Mouse (Mus musculus): ENCODE measurements around the gene Olfr313. TPM values are rescaled to one million over a fixed set of nuclear protein-coding genes. Genes with fewer than 3 reads are reported as not detected.

Gene Olfr313
- polyA plus RNA-seq, 1 experiment: not detected

- DNase-seq: no peak
- WGBS: 30% methylated on average over 2 of the region's 2 CpGs
- no peak for TF ChIP-seq POLR2A (IDR thresholded peaks at IDR 0.05; ENCODE audit: low read depth, low read length)
- TF ChIP-seq CTCF (conservative IDR thresholded peaks at IDR 0.05; ENCODE audit: insufficient read depth, insufficient read length, low read depth, low read length): no peak
- no peaks in the 10 kb centered on the region for H3K4me1 ChIP-seq (ENCODE audit: control insufficient read depth, insufficient read depth, low read length)
- no peak overlapping the region for H3K27ac ChIP-seq (ENCODE audit: insufficient read depth, low read depth, low read length)
- no peaks in the 10 kb centered on the region for H3K36me3 ChIP-seq (ENCODE audit: control insufficient read depth, insufficient read depth, low read length)
- no peak overlapping the region for H3K4me3 ChIP-seq (ENCODE audit: insufficient read depth, low read depth, low read length)
- H3K27me3 ChIP-seq (replicated peaks; ENCODE audit: control insufficient read depth, insufficient read depth, low read length): no peaks in the 10 kb centered on the region
These were observed 24.7 kb upstream of the Olfr313 start for GRCm38 (mm10) chr11:58790053-58790452.

DNA sequence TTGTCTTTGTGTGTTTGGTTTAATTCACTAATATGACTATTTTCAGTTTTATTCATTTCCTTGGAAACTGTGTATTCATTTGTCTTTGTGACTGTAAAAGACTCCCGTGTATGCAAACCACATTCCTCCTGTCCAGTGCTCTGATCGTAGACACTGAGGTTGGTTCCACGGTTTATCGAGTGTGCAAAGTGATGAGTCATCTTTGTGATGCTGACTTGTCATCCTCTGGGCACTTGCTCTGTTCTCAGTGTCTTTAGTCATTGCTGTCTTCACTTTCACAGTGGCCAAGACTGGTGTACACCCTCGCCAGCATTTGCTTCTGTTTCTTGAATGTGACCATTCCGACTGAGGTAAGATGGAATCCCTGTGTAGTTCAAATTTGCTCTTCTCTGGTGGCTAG is 24.2 kb upstream of the Olfr313 start:
- no peaks in the 10 kb centered on the region for H3K27me3 ChIP-seq (replicated peaks; ENCODE audit: control insufficient read depth, insufficient read depth, low read length)
- H3K27ac ChIP-seq (ENCODE audit: insufficient read depth, low read depth, low read length): no peak overlapping the region
- TF ChIP-seq CTCF (conservative IDR thresholded peaks at IDR 0.05; ENCODE audit: insufficient read depth, insufficient read length, low read depth, low read length): no peak
- H3K4me3 ChIP-seq (ENCODE audit: insufficient read depth, low read depth, low read length): no peak overlapping the region
- H3K36me3 ChIP-seq (ENCODE audit: control insufficient read depth, insufficient read depth, low read length): no peaks in the 10 kb centered on the region
- H3K4me1 ChIP-seq (ENCODE audit: control insufficient read depth, insufficient read depth, low read length): no peaks in the 10 kb centered on the region
- no peak for DNase-seq
- 66% methylated on average over 6 of the region's 6 CpGs for whole genome bisulfite sequencing

DNA sequence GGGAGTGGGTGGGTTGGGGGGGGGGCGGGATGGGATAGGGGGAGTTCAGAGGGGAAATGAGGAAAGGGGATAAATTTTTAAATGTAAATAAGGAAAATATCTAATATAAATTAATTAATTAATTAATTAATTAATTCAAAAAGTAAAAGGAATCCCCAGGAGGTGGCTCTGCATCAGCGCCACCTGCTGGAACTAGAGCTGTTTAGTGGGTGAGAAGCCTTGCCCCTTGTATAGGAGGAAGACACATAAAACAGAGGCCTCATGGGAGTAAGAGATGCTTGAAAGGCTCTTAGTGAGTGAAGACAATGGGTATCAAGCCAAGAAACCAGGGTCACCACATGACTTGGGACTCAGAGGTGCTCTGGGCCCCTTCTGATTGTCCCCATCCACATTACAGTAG is 18.9 kb upstream of the Olfr313 start:
- no peak overlapping the region for H3K4me3 ChIP-seq (ENCODE audit: insufficient read depth, low read depth, low read length)
- WGBS: 82% methylated on average over 2 of the region's 2 CpGs

DNA sequence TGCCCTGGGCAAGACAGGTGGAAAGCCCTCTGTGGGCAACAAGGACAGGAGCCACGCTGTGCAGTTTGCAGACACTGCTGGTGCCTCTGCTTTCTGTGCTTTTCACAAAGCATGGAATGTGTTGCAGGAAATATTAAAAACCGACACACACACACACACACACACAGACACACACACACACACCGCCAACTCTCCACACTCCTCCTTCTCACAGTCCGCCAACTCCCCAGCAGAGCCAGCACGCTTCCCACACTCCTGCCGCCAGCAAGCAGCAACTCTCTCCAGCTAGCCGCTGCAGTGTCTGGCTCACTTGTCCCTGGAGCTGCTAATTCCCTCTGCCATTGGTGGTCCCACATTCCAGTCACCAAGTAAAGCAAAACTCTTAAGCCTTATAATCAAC is 17.9 kb upstream of the Olfr313 start:
- TF ChIP-seq CTCF (conservative IDR thresholded peaks at IDR 0.05; ENCODE audit: insufficient read depth, insufficient read length, low read depth, low read length) (no peak), POLR2A (IDR thresholded peaks at IDR 0.05; ENCODE audit: low read depth, low read length) (no peak)
- Histone ChIP-seq H3K36me3 (ENCODE audit: control insufficient read depth, insufficient read depth, low read length) (no peaks in the 10 kb centered on the region), H3K27ac (ENCODE audit: insufficient read depth, low read depth, low read length) (no peak overlapping the region), H3K4me3 (ENCODE audit: insufficient read depth, low read depth, low read length) (no peak overlapping the region), H3K4me1 (ENCODE audit: control insufficient read depth, insufficient read depth, low read length) (no peaks in the 10 kb centered on the region), H3K27me3 (replicated peaks; ENCODE audit: control insufficient read depth, insufficient read depth, low read length) (no peaks in the 10 kb centered on the region)
- WGBS: 73% methylated on average over 7 of the region's 7 CpGs
- no peak for DNase-seq

More for the DNA sequence above, 18.9 kb upstream of the Olfr313 start:
- Histone ChIP-seq H3K36me3 (ENCODE audit: control insufficient read depth, insufficient read depth, low read length) (no peaks in the 10 kb centered on the region), H3K27me3 (replicated peaks; ENCODE audit: control insufficient read depth, insufficient read depth, low read length) (no peaks in the 10 kb centered on the region), H3K4me1 (ENCODE audit: control insufficient read depth, insufficient read depth, low read length) (no peaks in the 10 kb centered on the region), H3K27ac (ENCODE audit: insufficient read depth, low read depth, low read length) (no peak overlapping the region)
- no peak for DNase-seq
- no peak for TF ChIP-seq POLR2A (IDR thresholded peaks at IDR 0.05; ENCODE audit: low read depth, low read length)
- TF ChIP-seq CTCF (conservative IDR thresholded peaks at IDR 0.05; ENCODE audit: insufficient read depth, insufficient read length, low read depth, low read length): no peak

GRCm38 (mm10) chr11:58799747-58800146 is 15.1 kb upstream of the Olfr313 start:
- TF ChIP-seq POLR2A (IDR thresholded peaks at IDR 0.05; ENCODE audit: low read depth, low read length): no peak
- no peak for TF ChIP-seq CTCF (conservative IDR thresholded peaks at IDR 0.05; ENCODE audit: insufficient read depth, insufficient read length, low read depth, low read length)
- H3K4me1 ChIP-seq (ENCODE audit: control insufficient read depth, insufficient read depth, low read length): no peaks in the 10 kb centered on the region
- H3K27ac ChIP-seq (ENCODE audit: insufficient read depth, low read depth, low read length): no peak overlapping the region
- no peak for DNase-seq
- H3K4me3 ChIP-seq (ENCODE audit: insufficient read depth, low read depth, low read length): no peak overlapping the region
- H3K27me3 ChIP-seq (replicated peaks; ENCODE audit: control insufficient read depth, insufficient read depth, low read length): no peaks in the 10 kb centered on the region
- H3K36me3 ChIP-seq (ENCODE audit: control insufficient read depth, insufficient read depth, low read length): no peaks in the 10 kb centered on the region
- WGBS: 76% methylated on average over 5 of the region's 5 CpGs

DNA sequence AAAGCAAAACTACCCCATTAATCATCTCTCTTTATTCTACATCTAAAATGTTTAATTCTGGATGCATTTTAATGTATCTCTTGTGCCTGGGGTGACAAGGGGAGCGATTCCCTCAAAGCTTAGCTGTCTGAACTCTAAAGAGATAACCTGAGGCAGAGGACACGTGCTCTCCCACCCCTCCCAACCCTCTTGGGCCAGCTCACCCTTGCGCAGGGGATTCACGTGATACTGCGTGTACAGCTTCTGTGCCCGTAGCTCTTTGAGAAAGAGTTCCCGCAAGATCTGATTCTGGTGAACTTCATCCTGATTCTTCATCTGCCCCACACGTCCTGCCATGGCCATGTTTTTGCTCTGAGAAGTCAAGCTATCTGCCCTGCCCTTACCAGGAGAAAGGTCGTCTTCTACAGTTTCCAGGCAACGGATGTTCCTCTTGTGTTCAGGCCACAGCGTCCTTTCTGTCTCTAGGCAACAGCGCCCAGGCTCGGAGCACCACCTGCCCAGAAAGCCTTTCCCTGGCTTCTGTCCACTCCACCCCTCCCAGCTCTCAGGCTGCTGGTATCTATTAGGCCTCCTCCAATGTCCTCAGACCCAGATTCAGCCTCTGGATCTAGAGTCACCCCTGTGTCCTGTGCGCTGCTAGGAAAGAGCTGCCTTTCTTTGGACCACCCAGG is 13.1 kb upstream of the Olfr313 start, which contains the start of gene Fam183b:
Gene Fam183b, minus strand, starts transcription at position 403 of the 671 bp plus-strand sequence.
- WGBS: 44% methylated on average over 14 of the region's 14 CpGs
- no peak within 1 kb of the TSS for H3K4me3 ChIP-seq (ENCODE audit: insufficient read depth, low read depth, low read length)
- H3K27ac ChIP-seq (ENCODE audit: insufficient read depth, low read depth, low read length): no peak within 1 kb of the TSS
- no peaks in the 10 kb centered on the region for H3K4me1 ChIP-seq (ENCODE audit: control insufficient read depth, insufficient read depth, low read length)
- H3K36me3 ChIP-seq (ENCODE audit: control insufficient read depth, insufficient read depth, low read length): no peaks in the 10 kb centered on the region
- no peaks in the 10 kb centered on the region for H3K27me3 ChIP-seq (replicated peaks; ENCODE audit: control insufficient read depth, insufficient read depth, low read length)
- TF ChIP-seq POLR2A (IDR thresholded peaks at IDR 0.05; ENCODE audit: low read depth, low read length) (no peak), CTCF (conservative IDR thresholded peaks at IDR 0.05; ENCODE audit: insufficient read depth, insufficient read length, low read depth, low read length) (no peak)
- DNase-seq: no peak

DNA sequence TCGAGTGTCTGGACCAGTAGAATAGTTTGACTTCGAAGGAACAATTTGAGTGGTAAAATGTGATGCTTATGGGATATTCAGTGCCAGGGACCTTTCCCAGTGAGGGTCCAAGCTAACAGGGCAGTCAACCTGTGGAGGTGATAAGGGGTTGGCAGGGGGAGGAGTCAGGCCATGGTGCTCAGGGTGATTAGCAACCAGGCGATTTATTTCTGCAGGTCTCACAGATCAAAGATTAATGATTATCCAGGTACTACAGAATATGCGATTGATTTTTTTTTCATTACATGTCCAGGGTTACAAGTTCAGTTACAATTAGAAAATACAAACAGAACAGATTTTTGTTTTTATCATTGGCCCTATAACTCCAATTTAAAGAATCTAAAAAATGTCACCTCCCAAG is 10.9 kb upstream of the Olfr313 start:
- no peak overlapping the region for H3K4me3 ChIP-seq (ENCODE audit: insufficient read depth, low read depth, low read length)
- H3K36me3 ChIP-seq (ENCODE audit: control insufficient read depth, insufficient read depth, low read length): no peaks in the 10 kb centered on the region
- no peaks in the 10 kb centered on the region for H3K4me1 ChIP-seq (ENCODE audit: control insufficient read depth, insufficient read depth, low read length)
- TF ChIP-seq CTCF (conservative IDR thresholded peaks at IDR 0.05; ENCODE audit: insufficient read depth, insufficient read length, low read depth, low read length): no peak
- TF ChIP-seq POLR2A (IDR thresholded peaks at IDR 0.05; ENCODE audit: low read depth, low read length): no peak
- H3K27ac ChIP-seq (ENCODE audit: insufficient read depth, low read depth, low read length): no peak overlapping the region
- WGBS: 48% methylated on average over 4 of the region's 4 CpGs
- no peaks in the 10 kb centered on the region for H3K27me3 ChIP-seq (replicated peaks; ENCODE audit: control insufficient read depth, insufficient read depth, low read length)
- DNase-seq: no peak
